Mouse (Mus musculus): ENCODE results near the gene Dse. TPM values are rescaled to one million over a fixed set of nuclear protein-coding genes. Genes with fewer than 3 reads are reported as not detected.

Gene Dse
- polyA plus RNA-seq, 1 experiment, result 8.7 TPM

GRCm38 (mm10) chr10:34117131-34117530 is 90.4 kb downstream of the Dse start:
- Histone ChIP-seq H3K36me3 (ENCODE audit: control insufficient read depth, insufficient read depth) (no peaks in the 10 kb centered on the region), H3K27me3 (ENCODE audit: control insufficient read depth, insufficient read depth, insufficient read length) (no peaks in the 10 kb centered on the region), H3ac (ENCODE audit: control insufficient read depth, insufficient read length, low read depth) (no peak overlapping the region), H3K79me2 (ENCODE audit: control insufficient read depth, insufficient read depth) (no peaks in the 10 kb centered on the region), H3K79me3 (ENCODE audit: low read depth) (no peaks in the 10 kb centered on the region), H3K4me3 (ENCODE audit: insufficient read depth, poor library complexity, severe bottlenecking) (no peak overlapping the region)
- no peak for TF ChIP-seq USF1 (IDR thresholded peaks at IDR 0.05; ENCODE audit: low read depth)
- TF ChIP-seq FOSL1 (IDR thresholded peaks at IDR 0.05; ENCODE audit: insufficient read depth, low read length, poor library complexity, severe bottlenecking), result no peak
- TF ChIP-seq CTCF (IDR thresholded peaks at IDR 0.05; ENCODE audit: control insufficient read depth, insufficient read depth, insufficient read length), result no peak
- no peak for TF ChIP-seq MYOG (IDR thresholded peaks at IDR 0.05; ENCODE audit: control insufficient read depth, extremely low read depth, insufficient read length)
- TF ChIP-seq CEBPB (IDR thresholded peaks at IDR 0.05; ENCODE audit: low read depth), result no peak
- TF ChIP-seq MAX (IDR thresholded peaks at IDR 0.05), result no peak
- TF ChIP-seq MYOD1 (IDR thresholded peaks at IDR 0.05; ENCODE audit: control insufficient read depth, insufficient read length, low read depth), result no peak

GRCm38 (mm10) chr10:34111964-34112738 is 95.4 kb downstream of the Dse start:
- Histone ChIP-seq H3K36me3 (ENCODE audit: control insufficient read depth, insufficient read depth) (no peaks in the 10 kb centered on the region), H3K27me3 (ENCODE audit: control insufficient read depth, insufficient read depth, insufficient read length) (no peaks in the 10 kb centered on the region), H3K79me3 (ENCODE audit: low read depth) (no peaks in the 10 kb centered on the region), H3K79me2 (ENCODE audit: control insufficient read depth, insufficient read depth) (no peaks in the 10 kb centered on the region), H3K4me3 (ENCODE audit: insufficient read depth, poor library complexity, severe bottlenecking) (no peak overlapping the region), H3ac (ENCODE audit: control insufficient read depth, insufficient read length, low read depth) (no peak overlapping the region)
- no peak for TF ChIP-seq MYOD1 (IDR thresholded peaks at IDR 0.05; ENCODE audit: control insufficient read depth, insufficient read length, low read depth)
- TF ChIP-seq FOSL1 (IDR thresholded peaks at IDR 0.05; ENCODE audit: insufficient read depth, low read length, poor library complexity, severe bottlenecking), result no peak
- no peak for TF ChIP-seq MYOG (IDR thresholded peaks at IDR 0.05; ENCODE audit: control insufficient read depth, extremely low read depth, insufficient read length)
- no peak for TF ChIP-seq USF1 (IDR thresholded peaks at IDR 0.05; ENCODE audit: low read depth)
- TF ChIP-seq MAX (IDR thresholded peaks at IDR 0.05), result no peak
- no peak for TF ChIP-seq CTCF (IDR thresholded peaks at IDR 0.05; ENCODE audit: control insufficient read depth, insufficient read depth, insufficient read length)

GRCm38 (mm10) chr10:34110863-34111465 is 96.6 kb downstream of the Dse start:
- Histone ChIP-seq H3K79me2 (ENCODE audit: control insufficient read depth, insufficient read depth) (no peaks in the 10 kb centered on the region), H3K36me3 (ENCODE audit: control insufficient read depth, insufficient read depth) (no peaks in the 10 kb centered on the region), H3ac (ENCODE audit: control insufficient read depth, insufficient read length, low read depth) (no peak overlapping the region), H3K79me3 (ENCODE audit: low read depth) (no peaks in the 10 kb centered on the region), H3K27me3 (ENCODE audit: control insufficient read depth, insufficient read depth, insufficient read length) (no peaks in the 10 kb centered on the region), H3K4me3 (ENCODE audit: insufficient read depth, poor library complexity, severe bottlenecking) (no peak overlapping the region)
- no peak for TF ChIP-seq FOSL1 (IDR thresholded peaks at IDR 0.05; ENCODE audit: insufficient read depth, low read length, poor library complexity, severe bottlenecking)
- no peak for TF ChIP-seq MYOD1 (IDR thresholded peaks at IDR 0.05; ENCODE audit: control insufficient read depth, insufficient read length, low read depth)
- TF ChIP-seq USF1 (IDR thresholded peaks at IDR 0.05; ENCODE audit: low read depth), result no peak
- no peak for TF ChIP-seq MAX (IDR thresholded peaks at IDR 0.05)
- no peak for TF ChIP-seq MYOG (IDR thresholded peaks at IDR 0.05; ENCODE audit: control insufficient read depth, extremely low read depth, insufficient read length)
- no peak for TF ChIP-seq CEBPB (IDR thresholded peaks at IDR 0.05; ENCODE audit: low read depth)
- no peak for TF ChIP-seq CTCF (IDR thresholded peaks at IDR 0.05; ENCODE audit: control insufficient read depth, insufficient read depth, insufficient read length)

Other genes starting within 250 kb of the Dse start
- 114 TPM for gene Rwdd1, start 188.1 kb downstream of the Dse start, polyA plus RNA-seq (2012; fragmentation: generic; extraction: Trizol)
- gene Trappc3l, start 170.1 kb downstream of the Dse start, polyA plus RNA-seq (2012; fragmentation: generic; extraction: Trizol), result not detected
- not detected for gene Calhm4, start 163.4 kb downstream of the Dse start, polyA plus RNA-seq (2012; fragmentation: generic; extraction: Trizol)
- gene Calhm5, start 111.2 kb downstream of the Dse start, polyA plus RNA-seq (2012; fragmentation: generic; extraction: Trizol), result 0.13 TPM
- gene Calhm6, start 79.7 kb downstream of the Dse start, polyA plus RNA-seq (2012; fragmentation: generic; extraction: Trizol), result not detected
- gene Tspyl1, start 74.5 kb upstream of the Dse start, polyA plus RNA-seq (2012; fragmentation: generic; extraction: Trizol), result 15.5 TPM
- gene Tspyl4, start 89.7 kb upstream of the Dse start, polyA plus RNA-seq (2012; fragmentation: generic; extraction: Trizol), result 2.3 TPM
- gene Col10a1, start 182.3 kb upstream of the Dse start, polyA plus RNA-seq (2012; fragmentation: generic; extraction: Trizol), result 1.1 TPM
- 2.9 TPM for gene Nt5dc1, start 210.8 kb upstream of the Dse start, polyA plus RNA-seq (2012; fragmentation: generic; extraction: Trizol)

Measured in C2C12 (cell line).